22 mouse cellular contexts compared by ENCODE assay signal in genomic region chrX:142665423-142665805, GRCm38 (mm10). TPM values are rescaled to one million over a fixed set of nuclear protein-coding genes. Genes with fewer than 3 reads are reported as not detected.
DNase-seq lines count a peak whose midpoint lies in the region; ATAC-seq lines count a peak whose summit lies in the region.
"Had no signal": no experiment of that assay in that cellular context is flagged by ENCODE, and none has a peak within 500 bp of the region (broad histone marks: within the 10 kb centered on the region; RNA-seq: fewer than 3 reads in every experiment).

No protein-coding gene starts in this region.

- no peak for ATAC-seq in heart, embryonic 13.5 days (ENCODE audit: extremely low read depth, insufficient number of reproducible peaks, low FRiP score, low TSS enrichment)
- ATAC-seq in kidney, embryonic 16.5 days (ENCODE audit: low FRiP score, low TSS enrichment) = peak; percentile 76; the same call in 1 of the 2 replicates
- ATAC-seq in intestine, embryonic 16.5 days = 0 out of 2 replicates have a peak, but pooled peaks have one; percentile 53
- ATAC-seq: inflammation-experienced regulatory T-cells, adult 6 months; liver, postnatal 0 days had no signal

- H3K36me3 ChIP-seq in heart, embryonic 13.5 days = no peaks in the 10 kb centered on the region
- no peaks in the 10 kb centered on the region for H3K36me3 ChIP-seq in kidney, embryonic 16.5 days (ENCODE audit: insufficient read depth, low read length)
- no peaks in the 10 kb centered on the region for H3K36me3 ChIP-seq in intestine, embryonic 16.5 days (ENCODE audit: control insufficient read depth, insufficient read depth, low read length)
- H3K36me3 ChIP-seq: forebrain, embryonic 10.5 days; hindbrain, embryonic 12.5 days; neural tube, embryonic 12.5 days had no signal

- intact Hi-C loops in heart, postnatal 14 days (cut with DNase I) = no loop called here

- no peak overlapping the region for H3K4me3 ChIP-seq in heart, embryonic 13.5 days
- no peak overlapping the region for H3K4me3 ChIP-seq in kidney, embryonic 16.5 days (ENCODE audit: low read length)
- H3K4me3 ChIP-seq in intestine, embryonic 16.5 days (ENCODE audit: low read length) = no peak overlapping the region
- H3K4me3 ChIP-seq: forebrain, embryonic 10.5 days; hindbrain, embryonic 12.5 days; neural tube, embryonic 12.5 days had no signal

- H3K4me1 ChIP-seq in heart, embryonic 13.5 days = 0 out of 2 replicates have a peak, but pooled peaks cover 8% of the 10 kb centered on the region
- H3K4me1 ChIP-seq in kidney, embryonic 16.5 days (ENCODE audit: insufficient read depth, low read length) = peaks cover 3% of the 10 kb centered on the region; the same call in 1 of the 2 replicates
- H3K4me1 ChIP-seq in intestine, embryonic 16.5 days (ENCODE audit: control insufficient read depth, insufficient read depth, low read length) = no peaks in the 10 kb centered on the region
- H3K4me1 ChIP-seq: forebrain, embryonic 10.5 days; hindbrain, embryonic 12.5 days; neural tube, embryonic 12.5 days had no signal

- no peak for DNase-seq in heart, postnatal 14 days
- no peak for DNase-seq in kidney, adult 8-10 months
- DNase-seq in NIH3T3 (ENCODE audit: low read depth) = peak; percentile 94
- DNase-seq in thymus, postnatal 4 days = no peak
- DNase-seq in adrenal gland, postnatal 14 days = no peak
- DNase-seq: adrenal gland, postnatal 25 days; cerebellum, adult 18-20 months; cerebellum, postnatal 36 days; gastrocnemius, postnatal 10 days; heart, adult 18-20 months; liver; liver, postnatal 0 days; right cerebral cortex, postnatal 14 days; thymus, adult 18-20 months had no signal

- H3K9me3 ChIP-seq in heart, embryonic 13.5 days = no peaks in the 10 kb centered on the region
- no peaks in the 10 kb centered on the region for H3K9me3 ChIP-seq in kidney, embryonic 16.5 days (ENCODE audit: low read length)
- H3K9me3 ChIP-seq in intestine, embryonic 16.5 days (ENCODE audit: control insufficient read depth, low read length) = no peaks in the 10 kb centered on the region
- H3K9me3 ChIP-seq: forebrain, embryonic 10.5 days; hindbrain, embryonic 12.5 days; neural tube, embryonic 12.5 days had no signal

- peaks cover 11% of the 10 kb centered on the region; the same call in 1 of the 2 replicates for H3K27me3 ChIP-seq in heart, embryonic 13.5 days (replicated peaks)
- peaks cover 17% of the 10 kb centered on the region for H3K27me3 ChIP-seq in kidney, embryonic 16.5 days (ENCODE audit: insufficient read depth, low read length)
- H3K27me3 ChIP-seq in intestine, embryonic 16.5 days (replicated peaks; ENCODE audit: control insufficient read depth, insufficient read depth, low read length) = 0 out of 2 replicates have a peak, but pooled peaks cover 4% of the 10 kb centered on the region
- H3K27me3 ChIP-seq: neural tube, embryonic 12.5 days had no signal

- H3K27ac ChIP-seq in heart, embryonic 13.5 days (replicated peaks) = peak overlapping the region; percentile 63; the same call in 1 of the 2 replicates
- peak overlapping the region; percentile 69; the same call in 1 of the 2 replicates for H3K27ac ChIP-seq in kidney, embryonic 16.5 days (ENCODE audit: low read length)
- no peak overlapping the region for H3K27ac ChIP-seq in intestine, embryonic 16.5 days (ENCODE audit: low read length)
- H3K27ac ChIP-seq: forebrain, embryonic 10.5 days; hindbrain, embryonic 12.5 days; neural tube, embryonic 12.5 days had no signal

- H3K4me2 ChIP-seq in heart, embryonic 13.5 days = no peak overlapping the region
- H3K4me2 ChIP-seq in kidney, embryonic 16.5 days (replicated peaks; ENCODE audit: low read depth, low read length) = no peak overlapping the region
- no peak overlapping the region for H3K4me2 ChIP-seq in intestine, embryonic 16.5 days (ENCODE audit: low read depth, low read length)
- H3K4me2 ChIP-seq: hindbrain, embryonic 12.5 days; midbrain, embryonic 11.5 days; neural tube, embryonic 12.5 days had no signal

- H3K9ac ChIP-seq in heart, embryonic 13.5 days = no peak overlapping the region
- no peak overlapping the region for H3K9ac ChIP-seq in kidney, embryonic 16.5 days (replicated peaks; ENCODE audit: low read length)
- H3K9ac ChIP-seq in intestine, embryonic 16.5 days (ENCODE audit: low read depth, low read length) = no peak overlapping the region
- H3K9ac ChIP-seq: hindbrain, embryonic 12.5 days; liver, postnatal 0 days; neural tube, embryonic 12.5 days had no signal

RNA-seq across cellular contexts. Expression of gene Tmem164, which starts 15.8 kb away (rescaled TPM):
- polyA plus RNA-seq in heart, embryonic 13.5 days (2015; fragmentation: Nextera tagmentation; extraction: Ambion mirVana) = 48.3 and 52.9 TPM in 2 replicates
- 10 to 100 TPM; 31.0 to 54.4 TPM for total RNA-seq in heart, postnatal 14 days (2021)
- polyA plus RNA-seq in kidney, embryonic 16.5 days (2015; fragmentation: Nextera tagmentation; extraction: Ambion mirVana) = 56.4 and 57.2 TPM in 2 replicates
- polyA plus RNA-seq in intestine, embryonic 16.5 days (2015; fragmentation: Nextera tagmentation; extraction: Ambion mirVana) = 39.1 and 41.1 TPM in 2 replicates
- 37.8 and 39.9 TPM in 2 replicates for total RNA-seq in adrenal gland, postnatal 14 days (2021)
